Mouse (Mus musculus) B cell, adult 62 days (primary cell): ENCODE measurements around the gene Tnfrsf21. TPM values are rescaled to one million over a fixed set of nuclear protein-coding genes. Genes with fewer than 3 reads are reported as not detected.

ENCODE experiments used
- total RNA-seq: library from RNA; stranded (reverse); gene quantifications from 4 replicates; pipeline ENCODE4 v1.2.4, GENCODE M21; 2023

The Tnfrsf21 gene
- total RNA-seq: 9.2 to 10.8 TPM (median 10.0 TPM) in 4 replicates

DNA sequence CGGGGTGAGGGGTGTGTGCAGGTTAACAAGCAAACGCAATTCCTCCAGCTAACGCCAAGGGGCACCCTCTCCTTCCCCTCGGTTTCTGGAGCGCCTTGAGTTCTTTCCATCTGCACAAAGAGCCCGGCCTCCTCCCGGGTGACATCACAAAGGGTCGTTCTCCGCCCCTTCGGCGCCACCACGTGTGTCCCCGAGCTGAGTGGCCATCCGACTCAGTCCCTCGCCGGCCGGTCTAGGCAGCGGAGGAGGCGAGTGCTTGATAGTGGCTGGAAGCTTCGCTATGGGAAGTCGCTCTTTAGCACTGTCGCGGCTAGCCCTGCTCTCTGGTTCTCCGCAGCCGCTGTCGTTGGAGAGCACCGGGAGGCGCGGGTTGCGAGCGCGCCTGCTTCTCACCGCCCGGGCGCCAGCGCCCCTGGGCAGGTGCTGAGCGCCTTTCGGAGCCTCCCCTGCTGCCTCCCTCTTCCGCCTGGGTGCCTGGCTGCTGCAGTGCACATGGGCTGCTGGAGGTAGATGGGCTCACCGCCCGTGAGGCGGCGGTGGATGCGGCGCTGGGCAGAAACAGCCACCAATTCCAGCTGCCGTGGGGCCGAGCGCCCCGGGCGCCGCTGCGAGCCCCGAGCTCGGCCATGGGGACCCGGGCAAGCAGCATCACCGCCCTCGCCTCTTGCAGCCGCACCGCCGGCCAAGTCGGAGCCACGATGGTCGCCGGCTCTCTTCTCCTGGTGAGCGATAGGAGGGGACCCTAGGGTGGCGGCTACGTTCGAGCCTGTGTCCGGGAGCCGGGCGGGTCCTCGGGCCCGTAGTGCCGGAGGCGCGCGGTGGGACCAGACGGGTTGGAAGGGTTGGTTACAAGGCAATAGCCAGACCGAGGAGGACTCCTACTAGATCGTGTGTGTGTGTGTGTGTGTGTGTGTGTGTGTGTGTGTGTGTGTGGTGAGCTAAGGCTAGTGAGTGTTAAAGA, at the start of gene Tnfrsf21:
TSS of gene Tnfrsf21 (plus strand) at position 185 of the 961 bp plus-strand sequence.

Other genes with a start within 250 kb of the Tnfrsf21 start
- gene Cd2ap, start 139.9 kb upstream of the Tnfrsf21 start, total RNA-seq: 99.9 to 107 TPM (median 102 TPM) in 4 replicates